Mouse (Mus musculus) lung, postnatal 0 days (tissue): ENCODE results near the gene Upb1.

Experiments used
- CTCF ChIP-seq: IDR thresholded peaks from 2 replicates; pipeline ENCODE4 v1.5.1; 2016; ENCODE audit warnings: antibody characterized with exemption, mild to moderate bottlenecking
- EP300 ChIP-seq: IDR thresholded peaks from 2 replicates; pipeline ENCODE4 v1.6.1; 2016; ENCODE audit warnings: antibody characterized with exemption, mild to moderate bottlenecking, control low read depth

DNA sequence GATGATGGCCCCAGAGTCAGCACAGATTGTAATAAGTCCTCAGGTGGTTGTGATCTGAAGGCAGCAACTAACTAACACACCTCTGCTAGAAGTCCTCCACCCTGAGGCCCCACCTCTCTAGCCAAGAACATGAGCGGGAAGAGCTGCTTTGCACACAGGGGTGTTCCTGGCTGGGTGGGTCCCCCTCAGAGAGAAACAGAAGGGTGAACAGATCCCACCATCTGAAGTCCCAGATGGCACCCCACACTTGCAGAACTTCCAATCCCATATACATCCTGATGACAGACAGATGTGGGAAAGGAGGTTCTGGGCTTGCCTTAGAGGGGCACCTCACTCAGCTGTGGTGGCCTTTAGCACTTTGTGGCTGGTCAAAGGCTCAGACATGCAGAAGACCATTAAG is 36.4 kb downstream of the Upb1 start:
- TF ChIP-seq CTCF (no peak), EP300 (no peak)
